Mouse (Mus musculus): ENCODE results near the gene Pnkd. TPM values are rescaled to one million over a fixed set of nuclear protein-coding genes. Genes with fewer than 3 reads are reported as not detected.

The Pnkd gene
- polyA plus RNA-seq, 1 experiment: 165 TPM

DNA sequence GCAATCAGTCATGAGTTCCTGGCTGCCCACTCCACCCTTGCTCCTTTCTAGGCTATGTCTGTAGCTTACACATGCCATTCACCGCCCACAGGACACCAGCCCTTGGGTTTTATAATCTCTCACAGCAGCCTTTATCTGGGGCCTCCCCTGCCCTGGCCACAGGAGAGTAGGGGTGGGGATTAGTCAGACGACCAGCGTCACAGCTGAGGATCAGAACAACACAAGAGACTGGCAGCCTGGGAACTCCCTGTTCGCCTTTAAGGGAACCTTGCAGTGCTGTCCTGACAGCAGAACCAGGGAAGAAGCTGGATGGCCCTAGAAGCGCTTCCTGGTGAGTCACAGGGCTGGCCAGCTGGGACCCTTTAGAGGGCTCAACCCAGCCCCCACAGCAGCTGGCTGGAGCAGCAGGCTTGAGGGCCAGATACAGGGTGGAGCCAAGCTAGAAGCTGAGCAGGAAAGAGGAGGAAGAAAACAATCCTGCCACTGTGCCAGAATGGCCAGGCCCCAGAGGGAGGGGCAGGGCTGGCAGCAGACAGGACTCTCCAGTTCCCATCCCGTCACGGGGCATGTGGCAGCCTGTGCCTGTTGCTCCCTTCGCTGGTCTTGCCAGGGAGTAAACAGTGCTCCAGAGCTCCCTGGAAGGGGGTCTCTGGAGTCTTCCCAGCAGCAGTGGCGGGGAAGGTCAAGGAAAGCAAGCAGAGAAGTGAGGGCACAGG lies 10.9 kb downstream of the Pnkd start:
- peak overlapping the region; percentile 11 for H3K4me3 ChIP-seq (ENCODE audit: insufficient read depth, low read depth, low read length)
- no peaks in the 10 kb centered on the region for H3K27me3 ChIP-seq (replicated peaks; ENCODE audit: control insufficient read depth, insufficient read depth, low read length)
- WGBS: 21% methylated on average over 9 of the region's 9 CpGs
- peaks cover 27% of the 10 kb centered on the region for H3K4me1 ChIP-seq (ENCODE audit: control insufficient read depth, insufficient read depth, low read length)
- DNase-seq: peak; percentile 94
- TF ChIP-seq CTCF (conservative IDR thresholded peaks at IDR 0.05; ENCODE audit: insufficient read depth, insufficient read length, low read depth, low read length) (no peak), POLR2A (IDR thresholded peaks at IDR 0.05; ENCODE audit: low read depth, low read length) (no peak)
- no peaks in the 10 kb centered on the region for H3K36me3 ChIP-seq (ENCODE audit: control insufficient read depth, insufficient read depth, low read length)
- peak overlapping the region; percentile 94 for H3K27ac ChIP-seq (ENCODE audit: insufficient read depth, low read depth, low read length)

DNA sequence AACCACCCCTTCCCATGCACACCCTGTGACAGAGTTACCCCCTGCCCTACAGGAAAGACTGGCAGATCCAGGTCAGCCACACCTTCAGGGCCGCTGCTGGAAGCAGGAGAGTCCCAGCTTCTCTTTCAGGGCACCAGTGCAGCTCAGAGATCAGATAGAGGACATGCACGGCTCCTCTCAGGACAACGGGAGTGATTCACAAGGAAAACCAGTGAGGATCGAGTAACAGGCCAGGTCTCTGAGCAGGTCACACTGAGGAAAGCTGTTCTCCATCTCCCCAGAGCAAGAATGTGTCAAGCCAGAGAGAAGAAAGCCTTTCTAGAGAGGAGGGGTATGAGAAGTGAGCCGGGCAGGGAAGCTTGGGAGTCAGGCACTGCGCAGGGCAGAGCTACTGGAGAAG lies 11.7 kb downstream of the Pnkd start:
- no peaks in the 10 kb centered on the region for H3K27me3 ChIP-seq (replicated peaks; ENCODE audit: control insufficient read depth, insufficient read depth, low read length)
- TF ChIP-seq CTCF (conservative IDR thresholded peaks at IDR 0.05; ENCODE audit: insufficient read depth, insufficient read length, low read depth, low read length) (no peak), POLR2A (IDR thresholded peaks at IDR 0.05; ENCODE audit: low read depth, low read length) (no peak)
- WGBS: 41% methylated on average over 6 of the region's 6 CpGs
- no peaks in the 10 kb centered on the region for H3K36me3 ChIP-seq (ENCODE audit: control insufficient read depth, insufficient read depth, low read length)
- peak; percentile 24 for DNase-seq
- H3K4me3 ChIP-seq (ENCODE audit: insufficient read depth, low read depth, low read length): no peak overlapping the region
- peak overlapping the region; percentile 94 for H3K27ac ChIP-seq (ENCODE audit: insufficient read depth, low read depth, low read length)
- H3K4me1 ChIP-seq (ENCODE audit: control insufficient read depth, insufficient read depth, low read length): peaks cover 29% of the 10 kb centered on the region

DNA sequence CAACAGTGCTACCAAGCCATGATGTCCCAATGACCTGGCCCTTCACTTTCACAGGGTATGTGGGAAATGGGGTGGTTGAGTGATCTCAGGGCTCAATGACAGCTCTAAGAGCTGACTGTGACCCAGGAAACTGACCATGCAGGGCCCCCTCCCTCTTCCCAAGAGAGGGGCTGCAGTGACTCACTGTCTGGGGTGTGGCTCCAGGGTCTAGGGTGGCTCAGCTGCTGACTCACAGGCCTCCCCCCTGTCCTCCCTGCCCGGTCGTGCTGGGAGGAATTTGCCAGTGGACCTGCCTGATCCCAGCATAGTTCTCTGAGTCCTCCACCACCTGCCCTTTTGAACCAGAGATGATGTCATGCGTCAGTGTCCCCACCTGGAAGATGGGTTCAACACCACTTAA lies 12.5 kb downstream of the Pnkd start:
- Histone ChIP-seq H3K4me3 (ENCODE audit: insufficient read depth, low read depth, low read length) (no peak overlapping the region), H3K4me1 (ENCODE audit: control insufficient read depth, insufficient read depth, low read length) (peaks cover 31% of the 10 kb centered on the region), H3K27me3 (replicated peaks; ENCODE audit: control insufficient read depth, insufficient read depth, low read length) (no peaks in the 10 kb centered on the region), H3K27ac (ENCODE audit: insufficient read depth, low read depth, low read length) (peak overlapping the region; percentile 94), H3K36me3 (ENCODE audit: control insufficient read depth, insufficient read depth, low read length) (no peaks in the 10 kb centered on the region)
- DNase-seq: peak; percentile 36
- WGBS: 49% methylated on average over 3 of the region's 3 CpGs
- TF ChIP-seq CTCF (conservative IDR thresholded peaks at IDR 0.05; ENCODE audit: insufficient read depth, insufficient read length, low read depth, low read length) (no peak), POLR2A (IDR thresholded peaks at IDR 0.05; ENCODE audit: low read depth, low read length) (no peak)

DNA sequence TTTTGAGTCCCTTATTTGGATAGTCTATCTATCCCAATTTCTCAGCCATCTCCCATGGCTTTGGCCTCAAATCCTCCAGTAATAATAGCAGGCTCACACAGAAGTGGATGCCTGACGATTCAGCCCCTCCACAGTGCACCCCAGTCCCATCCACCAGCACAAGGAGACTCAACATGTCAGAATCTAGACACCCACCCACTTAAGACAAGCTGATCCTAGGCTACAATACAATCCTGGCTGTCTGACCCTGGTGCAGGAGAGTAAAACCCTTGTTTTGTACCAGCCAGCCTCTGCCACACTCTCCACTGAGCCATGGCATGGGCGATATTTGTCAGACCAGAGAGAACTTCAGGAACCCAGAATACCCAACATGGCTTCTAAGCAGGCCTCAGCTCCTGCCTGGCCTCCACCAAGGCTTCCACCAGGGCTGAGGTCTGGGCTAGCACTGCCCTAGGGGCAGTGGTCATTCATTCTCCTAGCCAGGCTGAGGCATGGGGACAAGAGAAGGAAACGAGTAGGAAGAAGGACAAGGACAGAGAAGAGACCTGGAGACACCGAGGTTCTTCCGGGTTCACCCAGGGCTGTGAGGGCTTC lies 13.5 kb downstream of the Pnkd start:
- H3K4me1 ChIP-seq (ENCODE audit: control insufficient read depth, insufficient read depth, low read length): peaks cover 33% of the 10 kb centered on the region

DNA sequence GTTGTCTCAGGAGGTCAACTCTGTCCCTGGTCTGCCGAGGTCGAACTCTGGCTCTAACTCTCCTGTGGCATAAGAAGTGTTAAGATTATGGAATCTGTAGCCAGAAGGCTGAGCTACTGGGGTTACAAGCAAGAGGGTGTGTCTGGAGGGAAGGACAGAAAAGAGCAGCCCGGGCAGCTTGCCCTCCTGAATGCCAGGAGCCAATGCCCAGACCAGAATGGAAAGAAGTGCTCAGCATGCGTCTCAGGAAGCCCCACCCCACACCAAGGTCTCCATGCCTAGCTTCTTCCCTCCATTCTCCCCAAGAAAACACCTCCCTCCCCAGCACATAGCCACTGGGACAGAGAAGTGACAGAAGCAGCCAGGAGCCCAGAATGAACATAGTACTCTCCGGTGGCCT lies 14.3 kb downstream of the Pnkd start:
- TF ChIP-seq CTCF (conservative IDR thresholded peaks at IDR 0.05; ENCODE audit: insufficient read depth, insufficient read length, low read depth, low read length) (no peak), POLR2A (IDR thresholded peaks at IDR 0.05; ENCODE audit: low read depth, low read length) (no peak)
- H3K27me3 ChIP-seq (replicated peaks; ENCODE audit: control insufficient read depth, insufficient read depth, low read length): no peaks in the 10 kb centered on the region
- H3K4me3 ChIP-seq (ENCODE audit: insufficient read depth, low read depth, low read length): no peak overlapping the region
- H3K4me1 ChIP-seq (ENCODE audit: control insufficient read depth, insufficient read depth, low read length): peaks cover 33% of the 10 kb centered on the region
- no peak for DNase-seq
- WGBS: 34% methylated on average over 5 of the region's 5 CpGs
- H3K27ac ChIP-seq (ENCODE audit: insufficient read depth, low read depth, low read length): peak overlapping the region; percentile 47; the same call in 1 of the 2 replicates
- H3K36me3 ChIP-seq (ENCODE audit: control insufficient read depth, insufficient read depth, low read length): no peaks in the 10 kb centered on the region

More for the DNA sequence above, 13.5 kb downstream of the Pnkd start:
- Histone ChIP-seq H3K27me3 (replicated peaks; ENCODE audit: control insufficient read depth, insufficient read depth, low read length) (no peaks in the 10 kb centered on the region), H3K36me3 (ENCODE audit: control insufficient read depth, insufficient read depth, low read length) (no peaks in the 10 kb centered on the region), H3K4me3 (ENCODE audit: insufficient read depth, low read depth, low read length) (no peak overlapping the region), H3K27ac (ENCODE audit: insufficient read depth, low read depth, low read length) (peak overlapping the region; percentile 39)
- TF ChIP-seq CTCF (conservative IDR thresholded peaks at IDR 0.05; ENCODE audit: insufficient read depth, insufficient read length, low read depth, low read length) (no peak), POLR2A (IDR thresholded peaks at IDR 0.05; ENCODE audit: low read depth, low read length) (no peak)
- no peak for DNase-seq
- 73% methylated on average over 5 of the region's 5 CpGs for WGBS

DNA sequence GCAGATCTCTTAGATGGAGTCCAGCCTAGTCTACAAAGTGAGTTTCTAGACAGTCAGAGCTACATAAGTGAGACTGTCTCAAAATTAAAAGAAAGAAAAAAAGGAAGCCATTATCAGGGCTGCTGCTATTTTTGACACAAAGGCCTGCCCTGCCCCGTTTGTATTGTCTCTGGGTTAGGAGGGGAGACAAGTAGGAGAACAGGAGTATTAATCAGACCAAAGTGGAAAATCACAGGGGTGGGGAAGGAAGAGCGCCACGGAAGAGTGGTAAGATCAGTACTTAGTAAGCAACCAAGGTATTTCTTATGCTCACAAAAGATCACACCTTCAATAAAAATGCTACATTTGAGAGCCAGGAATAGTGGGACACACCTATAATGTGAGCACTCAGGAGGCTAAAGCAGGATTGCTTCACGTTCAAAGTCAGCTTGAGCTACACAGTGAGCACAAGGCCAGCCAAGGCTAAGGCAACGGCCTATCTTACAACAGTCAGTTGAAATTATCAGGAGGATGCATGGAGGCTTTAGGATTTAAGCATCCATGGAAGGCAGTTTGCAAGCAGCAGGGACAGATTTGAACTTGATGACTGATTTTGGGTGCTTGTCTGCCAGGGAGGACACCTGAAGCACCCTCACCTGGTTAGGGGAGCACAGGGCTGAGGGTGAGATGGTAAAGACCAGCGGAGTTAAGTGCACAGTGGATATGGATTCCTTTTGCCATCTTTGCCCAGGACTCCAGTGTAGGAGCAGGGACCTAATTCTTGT lies 15.8 kb downstream of the Pnkd start:
- TF ChIP-seq POLR2A (IDR thresholded peaks at IDR 0.05; ENCODE audit: low read depth, low read length) (no peak), CTCF (conservative IDR thresholded peaks at IDR 0.05; ENCODE audit: insufficient read depth, insufficient read length, low read depth, low read length) (no peak)
- H3K27ac ChIP-seq (ENCODE audit: insufficient read depth, low read depth, low read length): peak overlapping the region; percentile 74
- WGBS: 73% methylated on average over 6 of the region's 6 CpGs
- H3K4me1 ChIP-seq (ENCODE audit: control insufficient read depth, insufficient read depth, low read length): peaks cover 27% of the 10 kb centered on the region
- no peak overlapping the region for H3K4me3 ChIP-seq (ENCODE audit: insufficient read depth, low read depth, low read length)
- H3K27me3 ChIP-seq (replicated peaks; ENCODE audit: control insufficient read depth, insufficient read depth, low read length): no peaks in the 10 kb centered on the region
- DNase-seq: peak; percentile 60
- no peaks in the 10 kb centered on the region for H3K36me3 ChIP-seq (ENCODE audit: control insufficient read depth, insufficient read depth, low read length)

DNA sequence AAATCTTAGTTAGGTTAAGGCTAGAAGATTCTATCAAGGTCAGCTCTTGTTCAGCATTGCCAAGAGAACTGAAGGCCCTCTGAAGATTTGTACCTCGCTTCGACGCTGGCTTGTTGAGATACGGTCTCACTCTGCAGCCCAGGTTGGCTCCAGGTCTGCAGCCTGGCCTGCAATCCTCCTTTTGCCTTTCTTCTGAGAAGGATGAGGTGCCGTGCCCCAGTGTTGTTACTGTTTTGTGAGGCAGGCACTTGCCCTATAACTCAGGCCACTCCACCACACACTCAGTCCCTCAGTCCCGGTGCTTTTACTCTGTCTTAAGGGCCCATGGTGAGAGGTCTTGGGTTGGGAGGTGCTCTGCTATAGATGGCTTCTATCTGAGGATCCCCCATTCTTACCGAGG lies 17.5 kb downstream of the Pnkd start:
- 0 out of 2 replicates have a peak overlapping the region, but pooled peaks have one; percentile 1 for H3K27ac ChIP-seq (ENCODE audit: insufficient read depth, low read depth, low read length)
- DNase-seq: no peak
- peaks cover 17% of the 10 kb centered on the region for H3K4me1 ChIP-seq (ENCODE audit: control insufficient read depth, insufficient read depth, low read length)
- H3K36me3 ChIP-seq (ENCODE audit: control insufficient read depth, insufficient read depth, low read length): no peaks in the 10 kb centered on the region
- TF ChIP-seq CTCF (conservative IDR thresholded peaks at IDR 0.05; ENCODE audit: insufficient read depth, insufficient read length, low read depth, low read length) (no peak), POLR2A (IDR thresholded peaks at IDR 0.05; ENCODE audit: low read depth, low read length) (no peak)
- H3K27me3 ChIP-seq (replicated peaks; ENCODE audit: control insufficient read depth, insufficient read depth, low read length): no peaks in the 10 kb centered on the region
- 74% methylated on average over 7 of the region's 7 CpGs for WGBS
- H3K4me3 ChIP-seq (ENCODE audit: insufficient read depth, low read depth, low read length): 0 out of 2 replicates have a peak overlapping the region, but pooled peaks have one; percentile 6
